Mouse (Mus musculus) midbrain, embryonic 11.5 days (tissue): Measurements from ENCODE around the gene Kel. TPM values are rescaled to one million over a fixed set of nuclear protein-coding genes. Genes with fewer than 3 reads are reported as not detected.

Source experiments
- ATAC-seq: fragments of 200-750 bp; cut with Nextera tagmentation; 2 replicates; pipeline ENCODE4 v1.8.0; 2017; ENCODE audit warnings: moderate TSS enrichment, moderate library complexity; ENCODE audit not compliant: low FRiP score
- DNase-seq: peaks from one replicate; pipeline ENCODE4 v3.0.0; 2015; ENCODE audit warnings: low spot score; ENCODE audit errors: missing footprints
- H3K27ac ChIP-seq: fragments of 300-500 bp; sonication (generic); 2 replicates; pipeline ENCODE4 v1.5.1; 2014; ENCODE audit warnings: low read depth, low read length
- H3K27me3 ChIP-seq: fragments of 300-500 bp; sonication (generic); 2 replicates; pipeline ENCODE4 v1.6.1; 2014; ENCODE audit warnings: mild to moderate bottlenecking, low read length, moderate library complexity, mixed read lengths; ENCODE audit not compliant: control insufficient read depth, insufficient read depth
- H3K36me3 ChIP-seq: fragments of 300-500 bp; sonication (generic); 2 replicates; pipeline ENCODE4 v1.6.1; 2014; ENCODE audit warnings: mild to moderate bottlenecking, low read length, moderate library complexity, mixed read lengths; ENCODE audit not compliant: control insufficient read depth, insufficient read depth
- H3K4me1 ChIP-seq: fragments of 300-500 bp; sonication (generic); 2 replicates; pipeline ENCODE4 v1.6.1; 2014; ENCODE audit warnings: low read length; ENCODE audit not compliant: control insufficient read depth, insufficient read depth
- H3K4me2 ChIP-seq: fragments of 300-500 bp; sonication (generic); 2 replicates; pipeline ENCODE4 v1.6.1; 2014; ENCODE audit warnings: mild to moderate bottlenecking, moderate library complexity
- H3K4me3 ChIP-seq: fragments of 300-500 bp; sonication (generic); 2 replicates; pipeline ENCODE4 v1.5.1; 2014; ENCODE audit warnings: low read depth, low read length
- H3K9ac ChIP-seq: fragments of 300-500 bp; sonication (generic); 2 replicates; pipeline ENCODE4 v1.6.1; 2014; ENCODE audit warnings: low read length
- H3K9me3 ChIP-seq: fragments of 300-500 bp; sonication (generic); 2 replicates; pipeline ENCODE4 v1.6.1; 2016; ENCODE audit warnings: low read length; ENCODE audit not compliant: control insufficient read depth
- WGBS: fragments of 180-500 bp; shearing (Covaris S2); extraction: QIAGEN DNeasy Blood & Tissue Kit; methylation state at CpG from one replicate; pipeline ENCODE4 v1.1.7; 2014; 5-methylcytosine and 5-hydroxymethylcytosine counted together
- polyA plus RNA-seq: library from polyadenylated mRNA; unstranded; fragments of >200 nt; fragmentation: Nextera tagmentation; extraction: Ambion mirVana; gene quantifications from 2 replicates; pipeline ENCODE4 v1.2.1, GENCODE M21; 2014

Gene Kel
- polyA plus RNA-seq, 1 experiment from 2014 or later = 11.7 TPM

DNA sequence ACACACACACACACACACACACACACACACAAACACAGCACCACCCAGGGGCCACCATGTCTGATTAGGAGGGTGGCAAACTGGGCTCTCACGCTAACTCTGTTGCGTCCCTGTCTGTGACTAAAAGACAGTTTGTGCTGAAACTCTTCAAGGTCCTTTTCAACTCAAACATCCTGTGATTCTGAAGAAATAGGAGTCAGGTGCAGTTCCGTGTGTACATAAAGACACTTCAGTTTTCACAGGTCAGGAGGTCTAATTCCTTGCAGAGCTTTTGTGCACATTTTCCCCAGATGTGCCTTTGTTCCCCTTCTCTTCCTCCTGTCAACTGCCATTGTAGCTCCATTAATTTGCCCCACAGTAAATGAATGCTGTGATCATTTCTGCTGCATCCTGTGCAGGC lies 63.7 kb downstream of the Kel start:
- Histone ChIP-seq H3K27me3 (no peaks in the 10 kb centered on the region), H3K9ac (no peak overlapping the region), H3K27ac (no peak overlapping the region), H3K9me3 (no peaks in the 10 kb centered on the region), H3K4me3 (no peak overlapping the region), H3K36me3 (no peaks in the 10 kb centered on the region), H3K4me2 (no peak overlapping the region), H3K4me1 (no peaks in the 10 kb centered on the region)
- DNase-seq = peak; percentile 26
- WGBS = 78% methylated on average over 3 of the region's 3 CpGs
- ATAC-seq = no peak

DNA sequence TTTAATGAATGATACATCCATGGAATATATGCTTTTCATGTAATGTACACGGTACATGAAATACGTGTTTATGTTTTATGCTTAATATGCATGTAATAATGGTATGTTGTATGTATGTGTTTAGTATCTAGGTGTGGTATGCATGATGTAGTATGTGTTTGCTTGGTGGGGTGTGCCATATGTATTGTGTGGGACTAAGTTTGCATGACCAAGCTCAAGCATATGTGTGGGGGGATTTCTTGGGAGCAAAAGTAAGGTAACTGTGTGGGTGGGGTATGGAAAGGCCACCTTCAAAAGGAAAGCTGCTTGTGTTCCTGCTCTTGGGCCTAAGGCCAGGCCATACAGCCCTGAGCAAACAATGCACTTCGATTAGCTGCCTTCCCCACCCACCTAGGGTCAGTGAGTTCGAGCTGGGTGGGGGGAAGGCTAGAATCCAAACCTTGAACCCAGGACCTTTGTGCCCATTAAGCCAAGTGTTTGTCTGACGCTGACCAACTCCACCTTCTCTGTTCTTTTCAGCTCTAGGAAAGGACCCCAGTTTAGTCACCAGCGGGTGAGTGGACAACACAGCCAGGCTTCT lies 66.1 kb downstream of the Kel start:
- DNase-seq (peak; percentile 53), ATAC-seq (no peak)
- H3K4me2 ChIP-seq = no peak overlapping the region
- H3K9me3 ChIP-seq = no peaks in the 10 kb centered on the region
- H3K27me3 ChIP-seq = no peaks in the 10 kb centered on the region
- H3K36me3 ChIP-seq = no peaks in the 10 kb centered on the region
- H3K9ac ChIP-seq = no peak overlapping the region
- WGBS = 82% methylated on average over 5 of the region's 6 CpGs
- no peak overlapping the region for H3K4me3 ChIP-seq
- no peaks in the 10 kb centered on the region for H3K4me1 ChIP-seq
- no peak overlapping the region for H3K27ac ChIP-seq

DNA sequence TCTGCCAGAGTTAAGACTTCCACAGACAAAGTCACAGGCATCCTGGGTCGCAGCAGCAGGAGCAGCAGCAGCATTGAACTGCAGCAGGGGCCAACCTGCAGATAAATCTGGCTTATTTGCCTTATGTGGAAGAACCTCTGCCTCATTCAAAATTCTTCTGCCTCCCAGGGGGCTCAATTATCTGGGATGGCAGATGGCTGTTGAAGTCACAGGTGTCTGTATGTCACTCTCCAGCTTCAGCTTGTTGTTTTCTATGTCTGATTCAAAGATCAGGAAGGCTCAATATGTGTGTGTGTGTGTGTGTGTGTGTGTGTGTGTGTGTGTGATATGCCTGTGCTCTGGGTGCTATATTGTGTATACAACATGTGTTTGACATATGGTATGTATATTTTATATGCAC lies 66.7 kb downstream of the Kel start:
- no peak overlapping the region for H3K4me2 ChIP-seq
- DNase-seq (peak; percentile 44), ATAC-seq (peak; percentile 30; the same call in 1 of the 2 replicates)
- H3K27ac ChIP-seq = no peak overlapping the region
- H3K9ac ChIP-seq = no peak overlapping the region
- H3K27me3 ChIP-seq = no peaks in the 10 kb centered on the region
- 33% methylated on average over 1 of the region's 1 CpGs for WGBS
- H3K4me1 ChIP-seq = no peaks in the 10 kb centered on the region
- no peaks in the 10 kb centered on the region for H3K9me3 ChIP-seq
- H3K36me3 ChIP-seq = no peaks in the 10 kb centered on the region
- H3K4me3 ChIP-seq = no peak overlapping the region

Other genes with a start within 250 kb of the Kel start
- gene Prss1, start 245.4 kb downstream of the Kel start, polyA plus RNA-seq = not detected in 2 replicates
- not detected in 2 replicates for gene Prss2, start 182.6 kb downstream of the Kel start, polyA plus RNA-seq
- 9.9 and 10.7 TPM in 2 replicates for gene Ephb6, start 98.9 kb downstream of the Kel start, polyA plus RNA-seq
- 0.26 and 0.27 TPM in 2 replicates for gene Trpv6, start 67.9 kb downstream of the Kel start, polyA plus RNA-seq
- gene Trpv5, start 23.6 kb downstream of the Kel start, polyA plus RNA-seq = not detected in 2 replicates
- gene Llcfc1, start 19.9 kb downstream of the Kel start, polyA plus RNA-seq = not detected in 2 replicates
- not detected in 2 replicates for gene Olfr459, start 70.8 kb upstream of the Kel start, polyA plus RNA-seq
- gene Pip, start 143.2 kb upstream of the Kel start, polyA plus RNA-seq = not detected in 2 replicates
- not detected in 2 replicates for gene Sval2, start 148.7 kb upstream of the Kel start, polyA plus RNA-seq
- not detected in 2 replicates for gene Sval1, start 247.3 kb upstream of the Kel start, polyA plus RNA-seq